Mouse (Mus musculus) CD4-positive helper T cell, adult 2 months (primary cell): ENCODE data around the gene Socs2.

Experiments used
- DNase-seq: peaks from one replicate; pipeline ENCODE4 v3.0.0-alpha.2; 2012; ENCODE audit warnings: low read depth, missing footprints, low spot score

Socs2 gene

DNA sequence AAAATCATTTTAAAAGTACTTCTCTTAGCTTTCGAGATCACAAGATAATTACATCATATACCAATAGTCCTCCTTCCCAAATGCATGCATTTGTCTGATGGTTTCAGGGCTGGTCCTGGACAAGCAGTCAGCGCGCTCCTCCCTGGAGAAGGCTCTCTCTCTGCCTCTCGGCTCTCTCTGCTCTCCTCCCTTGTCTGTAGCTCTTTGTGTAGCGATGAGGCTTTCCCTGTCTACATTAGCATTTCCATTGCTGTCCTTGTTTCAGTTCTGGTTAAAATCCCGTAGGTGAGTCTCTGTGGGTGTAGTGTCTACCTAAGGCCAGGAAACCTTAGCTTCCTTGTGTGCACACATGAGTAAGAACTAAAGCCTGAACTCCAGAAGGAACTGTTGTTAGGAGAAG, 62.9 kb downstream of the Socs2 start:
- DNase-seq, result no peak

DNA sequence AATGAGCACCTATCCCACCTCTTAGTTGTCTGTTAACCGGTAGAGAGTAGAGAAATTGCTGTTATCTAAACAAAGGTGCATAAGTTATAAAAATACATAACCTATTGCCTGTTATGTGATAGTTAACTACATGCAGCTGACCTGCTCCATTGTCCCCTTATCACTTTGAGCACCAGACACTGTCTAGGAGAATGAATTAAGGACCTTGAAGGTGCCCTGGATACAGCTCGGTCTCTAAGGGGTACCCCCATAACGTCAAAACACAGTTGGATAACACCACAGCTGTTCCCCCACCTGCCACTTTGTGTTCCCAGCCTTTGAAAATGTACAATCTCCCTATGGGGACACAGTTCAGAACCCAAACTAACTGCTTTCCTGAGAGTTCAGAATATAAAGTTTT, 68.5 kb downstream of the Socs2 start:
- no peak for DNase-seq

DNA sequence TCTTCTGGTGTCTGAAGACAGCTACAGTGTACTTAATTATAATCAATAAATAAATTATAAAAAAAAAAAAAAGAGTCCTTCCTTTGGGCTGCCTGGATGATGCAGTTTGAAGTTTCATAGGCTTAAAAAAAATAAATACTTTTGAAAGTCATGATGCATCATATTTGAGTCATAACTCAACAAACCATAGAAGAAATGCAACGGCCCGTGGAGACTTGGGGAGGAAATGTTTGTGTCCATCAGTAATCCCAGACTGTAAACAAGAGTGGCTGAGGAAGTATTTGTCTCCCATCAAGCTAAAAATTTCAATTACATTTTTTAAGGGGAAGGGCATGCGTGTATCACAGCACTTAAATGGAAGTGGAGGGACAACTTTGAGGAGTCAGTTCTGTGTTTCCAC, 69.2 kb downstream of the Socs2 start:
- DNase-seq, result no peak

DNA sequence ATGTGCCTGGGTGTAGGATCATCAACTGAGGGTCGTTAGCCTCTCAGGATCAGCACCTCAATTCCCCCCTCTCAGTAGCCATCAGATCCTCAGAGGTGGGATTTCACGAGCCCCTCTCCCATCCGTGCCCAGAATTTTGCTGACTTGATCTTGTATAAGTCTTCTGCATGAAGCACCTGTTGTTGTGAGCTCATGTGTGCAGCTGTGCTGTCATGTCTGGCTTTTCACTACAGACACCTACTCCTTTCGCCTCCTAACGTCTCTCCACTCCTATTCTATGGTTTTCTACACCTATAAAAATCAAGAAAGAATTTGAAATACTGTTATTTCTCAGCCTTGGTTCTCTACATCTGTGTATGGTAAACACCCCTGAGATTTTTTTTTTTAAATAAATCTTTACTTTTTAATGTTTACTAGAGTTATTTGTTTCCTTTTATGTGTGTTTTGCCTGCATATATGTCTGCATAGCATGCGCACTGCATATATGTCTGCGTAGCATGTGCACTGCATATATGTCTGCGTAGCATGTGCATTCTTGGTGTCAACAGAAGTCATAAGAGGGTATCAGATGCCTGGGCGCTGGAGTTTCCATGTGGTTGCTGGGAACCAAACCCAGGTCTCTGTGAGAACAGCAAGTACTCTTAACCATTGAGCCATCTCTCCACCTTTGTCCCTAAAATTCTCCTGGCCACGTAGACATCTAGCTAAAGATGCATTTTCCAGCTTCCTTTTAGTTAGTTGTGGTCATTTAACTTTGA, 74.0 kb downstream of the Socs2 start:
- no peak for DNase-seq

DNA sequence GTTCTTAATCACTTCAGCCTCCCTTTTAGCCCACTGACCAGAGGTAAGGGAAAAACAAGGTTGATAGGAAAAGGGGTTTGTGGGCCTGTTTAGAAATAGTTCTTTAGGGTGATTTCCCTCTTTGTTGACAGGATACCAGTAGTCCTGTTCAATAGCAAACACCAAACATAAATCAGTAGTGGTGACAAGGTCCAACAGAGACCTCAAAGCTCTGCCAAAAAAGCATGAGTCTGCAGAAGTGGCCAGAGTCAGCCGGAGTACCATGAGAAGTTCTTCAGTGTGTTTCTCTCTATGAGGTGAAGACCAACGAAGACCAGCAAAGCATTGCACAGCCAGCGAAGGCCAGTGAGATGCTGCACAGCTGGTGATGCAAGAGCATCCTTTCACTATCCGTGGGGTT, 76.3 kb downstream of the Socs2 start:
- no peak for DNase-seq

DNA sequence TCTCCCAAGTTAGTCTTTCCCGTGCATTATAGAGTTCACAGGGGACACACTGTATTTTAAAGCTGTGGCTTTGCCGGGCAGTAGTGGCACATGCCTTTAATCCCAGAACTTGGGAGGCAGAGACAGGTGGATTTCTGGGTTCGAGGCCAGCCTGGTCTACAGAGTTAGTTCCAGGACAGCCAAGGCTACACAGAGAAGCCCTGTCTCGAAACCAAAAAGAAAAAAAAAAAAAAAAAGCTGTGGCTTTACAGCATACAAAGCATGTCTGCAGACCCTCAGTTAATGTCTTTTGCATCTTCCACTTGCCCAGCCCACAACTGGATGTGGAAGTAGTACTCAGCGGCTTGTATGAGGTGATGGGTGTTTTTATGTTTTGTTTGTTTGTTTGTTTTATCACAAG, 79.4 kb downstream of the Socs2 start:
- no peak for DNase-seq

DNA sequence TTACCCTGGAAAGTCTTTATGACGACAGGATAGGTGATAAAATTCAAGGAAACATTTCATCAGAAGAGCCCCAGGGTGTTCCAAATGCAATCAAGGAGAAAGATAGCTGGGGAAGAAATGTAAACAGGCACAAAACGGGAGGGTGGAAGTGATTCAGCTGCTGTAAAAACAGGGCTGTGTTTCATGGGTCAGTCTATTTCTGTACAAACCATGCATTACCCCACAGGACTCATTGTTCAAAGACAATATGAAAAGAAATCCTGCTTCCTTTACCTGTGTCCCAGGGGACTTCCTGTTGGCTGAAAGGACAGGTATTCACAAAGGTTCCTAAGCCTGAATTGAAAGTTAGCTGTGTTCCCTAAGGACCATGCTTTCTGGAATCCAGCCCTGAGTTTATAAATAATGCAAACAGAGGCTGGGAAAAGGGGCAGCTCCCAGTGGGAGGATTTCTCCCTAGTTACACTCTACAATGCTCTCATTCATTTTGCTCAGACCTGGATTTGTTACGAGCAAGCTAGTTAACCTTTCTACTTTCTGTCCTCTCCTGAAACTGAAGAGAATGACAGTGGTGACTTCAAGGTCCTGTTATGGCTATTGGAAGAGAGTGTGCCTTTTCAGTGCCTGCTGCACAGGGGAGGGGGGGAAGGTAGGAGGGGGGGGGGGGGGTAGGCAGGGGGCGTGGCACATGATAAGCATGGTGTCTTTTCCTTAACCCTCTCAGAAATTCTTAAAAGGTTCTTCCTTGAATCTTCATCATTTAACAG, 80.0 kb downstream of the Socs2 start:
- DNase-seq, result no peak
